Mouse (Mus musculus) frontal cortex, postnatal 25 days (tissue): ENCODE results near the gene Lgsn.

Experiments
- DNase-seq, 2 experiments: peaks; one replicate each; pipeline ENCODE4 v3.0.0; 2022; ENCODE audit warnings: low spot score in 2 of 2

Gene Lgsn

GRCm38 (mm10) chr1:31214831-31215230 is 38.6 kb downstream of the Lgsn start:
- DNase-seq: no peak

GRCm38 (mm10) chr1:31220599-31221250 is 44.5 kb downstream of the Lgsn start:
- DNase-seq: no peak

GRCm38 (mm10) chr1:31222564-31222963 is 46.4 kb downstream of the Lgsn start, which contains the start of the genes 4931428L18Rik and Pih1d3:
Gene 4931428L18Rik (minus strand): TSS chr1:31222684.
Gene Pih1d3 (plus strand): TSS chr1:31222838.
- DNase-seq: no peak

- no peak for DNase-seq
These were observed 57.3 kb downstream of the Lgsn start for GRCm38 (mm10) chr1:31233319-31234036.
